Mouse (Mus musculus) embryonic facial prominence, embryonic 12.5 days (tissue): ENCODE results near the gene Snx9. TPM values are rescaled to one million over a fixed set of nuclear protein-coding genes. Genes with fewer than 3 reads are reported as not detected.

Source experiments
- ATAC-seq: fragments of 200-750 bp; cut with Nextera tagmentation; 2 replicates; pipeline ENCODE4 v1.8.0; 2017; ENCODE audit not compliant: insufficient number of reproducible peaks, insufficient read depth, low FRiP score, low TSS enrichment
- H3K27ac ChIP-seq: fragments of 300-500 bp; sonication (generic); 2 replicates; pipeline ENCODE4 v1.5.1; 2016; ENCODE audit warnings: mild to moderate bottlenecking
- H3K27me3 ChIP-seq: fragments of 300-500 bp; sonication (generic); 2 replicates; pipeline ENCODE4 v1.6.1; 2016; ENCODE audit warnings: mild to moderate bottlenecking, moderate library complexity
- H3K36me3 ChIP-seq: fragments of 300-500 bp; sonication (generic); 2 replicates; pipeline ENCODE4 v1.6.1; 2016; ENCODE audit warnings: mild to moderate bottlenecking
- H3K4me1 ChIP-seq: fragments of 300-500 bp; sonication (generic); 2 replicates; pipeline ENCODE4 v1.6.1; 2016
- H3K4me2 ChIP-seq: fragments of 300-500 bp; sonication (generic); replicated peaks from 2 replicates; pipeline ENCODE4 v1.6.1; 2016; ENCODE audit warnings: mild to moderate bottlenecking, moderate library complexity
- H3K4me3 ChIP-seq: fragments of 300-500 bp; sonication (generic); 2 replicates; pipeline ENCODE4 v1.5.1; 2016; ENCODE audit warnings: mild to moderate bottlenecking
- H3K9ac ChIP-seq: fragments of 300-500 bp; sonication (generic); 2 replicates; pipeline ENCODE4 v1.6.1; 2016; ENCODE audit warnings: mild to moderate bottlenecking, moderate library complexity
- H3K9me3 ChIP-seq: fragments of 300-500 bp; sonication (generic); 2 replicates; pipeline ENCODE4 v1.6.1; 2016; ENCODE audit warnings: mild to moderate bottlenecking, moderate library complexity
- WGBS: fragments of 180-500 bp; shearing (Covaris S2); methylation state at CpG from one replicate; pipeline ENCODE4 v1.1.7; 2016; 5-methylcytosine and 5-hydroxymethylcytosine counted together
- polyA plus RNA-seq: library from polyadenylated mRNA; unstranded; fragments of >200 nt; fragmentation: Nextera tagmentation; extraction: Ambion mirVana; gene quantifications from 2 replicates; pipeline ENCODE4 v1.2.1, GENCODE M21; 2016

Snx9 gene
- polyA plus RNA-seq, 1 experiment from 2014 or later, result 33.3 TPM

DNA sequence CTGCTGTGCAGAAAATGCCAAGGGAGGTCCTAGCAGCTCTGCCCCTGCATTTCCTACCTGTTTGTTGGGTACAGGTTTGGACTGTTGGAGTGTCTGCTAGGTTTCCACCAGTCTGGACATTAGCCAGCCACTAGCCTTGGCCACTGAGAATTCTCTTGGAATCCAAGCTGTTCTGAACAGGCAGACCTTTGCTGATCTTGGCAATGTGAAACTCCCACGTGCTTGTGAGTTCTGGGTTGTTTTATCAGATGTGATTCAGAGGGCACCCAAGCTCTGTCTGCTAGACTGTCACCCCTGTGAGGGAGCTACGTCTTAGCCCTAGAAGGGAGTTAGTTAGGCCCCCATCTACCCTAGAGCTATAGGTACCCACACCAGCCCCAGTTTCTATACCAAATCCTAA, 96.3 kb downstream of the Snx9 start:
- WGBS, result 73% methylated on average over 2 of the region's 2 CpGs
- no peaks in the 10 kb centered on the region for H3K9me3 ChIP-seq
- no peak overlapping the region for H3K9ac ChIP-seq
- no peak overlapping the region for H3K4me3 ChIP-seq
- no peak overlapping the region for H3K27ac ChIP-seq
- peaks cover 20% of the 10 kb centered on the region for H3K27me3 ChIP-seq
- no peak for ATAC-seq
- no peaks in the 10 kb centered on the region for H3K36me3 ChIP-seq
- no peak overlapping the region for H3K4me2 ChIP-seq
- H3K4me1 ChIP-seq, result peaks cover 28% of the 10 kb centered on the region

DNA sequence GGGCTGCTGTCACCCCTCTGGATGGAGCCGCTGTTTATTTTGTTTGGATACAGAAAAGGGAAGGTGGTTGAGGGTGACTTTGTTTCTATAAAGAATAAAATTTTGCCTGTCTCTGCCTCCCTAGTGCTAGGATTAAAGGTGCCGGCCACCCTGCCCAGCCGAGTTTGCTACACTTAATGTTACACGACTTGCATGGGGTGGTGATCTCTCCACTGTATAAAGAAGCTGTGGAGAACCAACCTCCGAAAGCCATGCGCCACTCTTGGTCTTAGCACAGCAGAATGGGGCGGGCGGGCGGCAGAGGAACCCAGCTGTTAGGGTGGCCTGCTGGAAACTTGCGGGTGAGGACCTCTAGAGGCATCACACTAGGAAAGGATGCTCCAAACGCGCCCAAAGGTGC, 98.7 kb downstream of the Snx9 start:
- Histone ChIP-seq H3K9ac (no peak overlapping the region), H3K27me3 (peaks cover 22% of the 10 kb centered on the region), H3K9me3 (no peaks in the 10 kb centered on the region), H3K4me2 (no peak overlapping the region), H3K4me3 (no peak overlapping the region), H3K36me3 (no peaks in the 10 kb centered on the region), H3K4me1 (peaks cover 22% of the 10 kb centered on the region; the same call in 1 of the 2 replicates), H3K27ac (no peak overlapping the region)
- 58% methylated on average over 12 of the region's 12 CpGs for WGBS
- no peak for ATAC-seq

DNA sequence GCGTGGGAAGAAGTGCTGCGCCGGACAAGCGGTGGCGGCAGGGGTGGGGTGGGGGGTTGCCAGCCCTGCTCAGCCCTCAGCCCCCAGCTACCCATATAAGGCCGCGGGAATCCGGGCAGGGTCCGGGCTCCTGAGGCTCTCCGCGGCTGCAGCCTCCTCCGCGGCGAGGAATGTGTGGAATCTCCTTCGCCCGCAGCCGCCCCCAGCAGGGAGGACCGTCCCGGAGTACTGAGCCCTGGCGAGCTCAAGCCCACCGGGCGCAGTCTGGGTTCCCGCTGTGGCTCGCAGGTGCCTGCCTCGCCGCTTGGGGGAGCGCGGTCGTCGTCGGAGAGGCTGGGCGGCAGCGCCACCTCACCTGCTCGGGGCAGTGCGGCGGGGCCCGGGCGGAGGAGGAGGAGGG, 99.7 kb downstream of the Snx9 start:
- Histone ChIP-seq H3K36me3 (no peaks in the 10 kb centered on the region), H3K9ac (peak overlapping the region; percentile 40; the same call in 1 of the 2 replicates), H3K27ac (no peak overlapping the region), H3K27me3 (peaks cover 22% of the 10 kb centered on the region), H3K4me1 (0 out of 2 replicates have a peak, but pooled peaks cover 16% of the 10 kb centered on the region), H3K4me2 (peak overlapping the region; percentile 70), H3K4me3 (peak overlapping the region; percentile 63), H3K9me3 (no peaks in the 10 kb centered on the region)
- peak; percentile 86 for ATAC-seq
- under 1% methylated on average over 35 of the region's 38 CpGs for WGBS

DNA sequence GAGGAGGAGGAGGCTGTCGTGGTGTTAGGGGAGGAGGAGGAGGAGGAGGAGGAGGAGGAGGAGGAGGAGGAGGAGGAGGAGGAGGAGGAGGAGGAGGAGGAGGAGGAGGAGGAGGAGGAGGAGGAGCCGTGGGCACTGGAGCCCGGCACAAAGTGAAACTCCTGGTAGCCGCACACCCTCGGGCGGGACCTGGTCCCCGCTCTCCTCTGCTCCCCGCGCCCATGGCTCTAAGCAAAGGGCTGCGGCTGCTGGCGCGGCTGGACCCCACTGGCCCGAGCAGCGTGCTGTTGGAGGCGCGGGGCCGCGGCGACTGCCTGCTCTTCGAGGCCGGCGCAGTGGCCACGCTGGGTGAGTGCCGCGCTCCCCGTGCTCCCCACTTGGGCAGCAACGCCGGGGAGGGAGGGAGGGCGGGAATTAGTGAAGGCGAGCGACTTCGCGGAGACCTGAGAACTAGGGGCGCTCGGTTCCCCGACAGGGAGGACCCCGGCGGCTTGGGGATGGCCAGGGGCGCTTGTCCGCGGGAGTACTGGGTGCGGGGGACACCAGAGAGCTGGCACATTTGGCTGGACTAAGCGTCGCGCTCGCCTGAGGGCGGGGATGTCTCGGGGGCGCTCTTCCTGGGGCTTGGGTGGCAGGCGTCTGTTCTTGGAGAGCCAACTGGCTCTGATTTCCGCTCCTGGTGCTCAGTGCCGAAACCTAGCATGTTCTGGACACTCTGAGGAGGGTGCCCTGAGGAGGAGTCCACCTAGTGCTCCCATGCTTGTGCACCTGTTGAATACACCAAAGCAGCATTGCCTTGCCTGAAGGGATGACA, 100.3 kb downstream of the Snx9 start, which contains the start of gene Synj2:
Gene Synj2 (plus strand): TSS at position 51 of the 814 bp plus-strand sequence.
- Histone ChIP-seq H3K9me3 (no peaks in the 10 kb centered on the region), H3K27ac (no peak within 1 kb of the TSS), H3K9ac (peak within 1 kb of the TSS; percentile 68), H3K27me3 (peaks cover 22% of the 10 kb centered on the region), H3K4me2 (peak within 1 kb of the TSS; percentile 70), H3K4me1 (0 out of 2 replicates have a peak, but pooled peaks cover 16% of the 10 kb centered on the region), H3K4me3 (peak within 1 kb of the TSS; percentile 63), H3K36me3 (no peaks in the 10 kb centered on the region)
- 0 out of 2 replicates have a peak, but pooled peaks have one; percentile 67 for ATAC-seq
- 1% methylated on average over 39 of the region's 52 CpGs for WGBS

DNA sequence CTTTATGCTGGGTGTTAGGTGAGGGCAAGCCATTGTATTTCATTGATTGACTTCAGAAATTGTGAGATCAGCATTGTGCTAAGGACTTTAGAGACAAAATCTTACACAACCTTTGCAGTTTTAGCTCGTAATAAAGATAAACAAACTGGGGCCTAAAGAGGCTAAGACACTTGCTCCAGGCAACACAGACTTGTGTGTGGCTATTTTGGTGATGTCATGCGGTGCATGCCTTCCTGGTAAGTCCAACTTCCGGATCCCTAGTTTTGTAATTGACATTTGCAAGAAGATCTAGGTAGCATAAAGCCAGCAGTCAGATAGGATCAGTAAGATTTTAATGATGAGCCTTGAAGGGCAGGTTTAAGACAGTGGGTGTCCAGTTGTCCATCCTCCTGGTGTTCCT, 101.0 kb downstream of the Snx9 start:
- no peak overlapping the region for H3K27ac ChIP-seq
- H3K4me1 ChIP-seq, result 0 out of 2 replicates have a peak, but pooled peaks cover 16% of the 10 kb centered on the region
- H3K36me3 ChIP-seq, result no peaks in the 10 kb centered on the region
- no peak overlapping the region; the same call in 1 of the 2 replicates for H3K4me3 ChIP-seq
- WGBS, result 68% methylated on average over 3 of the region's 3 CpGs
- no peaks in the 10 kb centered on the region for H3K9me3 ChIP-seq
- no peak overlapping the region for H3K9ac ChIP-seq
- ATAC-seq, result no peak
- peak overlapping the region; percentile 70; the same call in 1 of the 2 replicates for H3K4me2 ChIP-seq
- peaks cover 22% of the 10 kb centered on the region for H3K27me3 ChIP-seq

DNA sequence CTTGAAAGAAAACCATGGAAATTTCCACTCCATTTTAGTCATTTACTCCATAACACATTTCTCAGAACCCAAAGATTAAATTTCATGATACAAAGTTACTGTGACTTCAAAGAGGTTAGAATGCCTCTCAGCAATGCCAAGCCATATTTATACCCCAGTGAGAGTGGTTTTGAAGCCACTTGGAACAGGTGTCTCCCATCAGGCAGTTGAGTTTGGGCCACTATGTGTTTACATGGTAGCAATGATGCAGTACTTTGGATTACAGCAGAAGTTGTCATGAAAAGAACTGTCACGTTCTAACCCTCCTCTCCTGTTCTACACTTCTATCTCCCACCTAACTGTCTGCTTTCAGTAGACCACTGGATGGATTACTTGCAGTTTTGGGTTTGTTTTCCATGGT, 101.9 kb downstream of the Snx9 start:
- WGBS, result 58% methylated on average over 1 of the region's 1 CpGs
- no peak overlapping the region for H3K9ac ChIP-seq
- no peaks in the 10 kb centered on the region for H3K36me3 ChIP-seq
- H3K4me3 ChIP-seq, result no peak overlapping the region
- H3K9me3 ChIP-seq, result no peaks in the 10 kb centered on the region
- H3K4me1 ChIP-seq, result 0 out of 2 replicates have a peak, but pooled peaks cover 16% of the 10 kb centered on the region
- peaks cover 22% of the 10 kb centered on the region for H3K27me3 ChIP-seq
- no peak overlapping the region for H3K4me2 ChIP-seq
- no peak for ATAC-seq
- no peak overlapping the region for H3K27ac ChIP-seq

DNA sequence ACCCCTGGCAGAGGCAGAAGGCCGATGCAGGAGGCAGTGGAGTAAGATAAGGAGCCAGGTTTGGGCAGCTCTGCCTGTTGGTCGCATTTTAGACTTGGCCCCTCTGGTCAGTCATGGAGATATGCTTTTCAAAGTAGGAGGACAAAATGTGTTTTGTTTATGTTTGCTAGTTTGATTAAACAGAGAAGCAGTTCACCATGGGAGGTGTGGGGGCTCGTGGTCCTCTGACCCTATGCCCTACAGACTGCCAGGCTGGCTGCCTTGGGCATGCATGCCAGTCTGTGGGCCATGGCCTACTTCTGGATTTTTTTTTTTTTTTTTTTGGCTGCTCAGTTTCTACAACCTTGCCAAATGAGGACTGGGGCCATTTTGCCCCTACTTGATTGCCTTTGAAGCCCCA, 105.9 kb downstream of the Snx9 start:
- no peak for ATAC-seq
- 80% methylated on average over 3 of the region's 3 CpGs for WGBS
- H3K9ac ChIP-seq, result no peak overlapping the region

DNA sequence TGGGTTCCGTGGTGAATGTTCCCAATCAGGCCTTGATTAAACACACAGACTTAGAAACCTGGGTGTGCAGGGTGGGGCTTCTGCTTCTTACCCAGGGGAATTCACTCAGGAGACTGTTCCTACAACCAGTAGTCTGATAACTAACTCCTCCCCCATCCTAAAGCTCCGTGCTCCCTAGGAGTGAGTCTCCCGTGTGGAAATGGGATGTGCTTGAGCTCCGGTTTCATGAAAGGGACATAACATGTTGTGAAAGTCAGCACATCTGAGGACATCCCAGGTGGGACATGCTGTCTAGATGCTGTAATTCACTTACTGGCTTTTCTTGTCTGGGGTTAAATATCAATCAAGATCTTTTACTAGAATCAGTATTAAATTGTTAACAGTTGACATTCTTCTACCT, 111.3 kb downstream of the Snx9 start:
- Histone ChIP-seq H3K9me3 (no peaks in the 10 kb centered on the region), H3K36me3 (no peaks in the 10 kb centered on the region), H3K9ac (no peak overlapping the region), H3K4me3 (no peak overlapping the region), H3K4me2 (no peak overlapping the region), H3K27me3 (no peaks in the 10 kb centered on the region), H3K27ac (no peak overlapping the region), H3K4me1 (no peaks in the 10 kb centered on the region)
- ATAC-seq, result no peak
- WGBS, result 79% methylated on average over 4 of the region's 4 CpGs

More for the DNA sequence above, 105.9 kb downstream of the Snx9 start:
- Histone ChIP-seq H3K9me3 (no peaks in the 10 kb centered on the region), H3K4me1 (no peaks in the 10 kb centered on the region), H3K4me2 (no peak overlapping the region), H3K4me3 (no peak overlapping the region), H3K27me3 (peaks cover 5% of the 10 kb centered on the region; the same call in 1 of the 2 replicates), H3K36me3 (no peaks in the 10 kb centered on the region), H3K27ac (no peak overlapping the region)

DNA sequence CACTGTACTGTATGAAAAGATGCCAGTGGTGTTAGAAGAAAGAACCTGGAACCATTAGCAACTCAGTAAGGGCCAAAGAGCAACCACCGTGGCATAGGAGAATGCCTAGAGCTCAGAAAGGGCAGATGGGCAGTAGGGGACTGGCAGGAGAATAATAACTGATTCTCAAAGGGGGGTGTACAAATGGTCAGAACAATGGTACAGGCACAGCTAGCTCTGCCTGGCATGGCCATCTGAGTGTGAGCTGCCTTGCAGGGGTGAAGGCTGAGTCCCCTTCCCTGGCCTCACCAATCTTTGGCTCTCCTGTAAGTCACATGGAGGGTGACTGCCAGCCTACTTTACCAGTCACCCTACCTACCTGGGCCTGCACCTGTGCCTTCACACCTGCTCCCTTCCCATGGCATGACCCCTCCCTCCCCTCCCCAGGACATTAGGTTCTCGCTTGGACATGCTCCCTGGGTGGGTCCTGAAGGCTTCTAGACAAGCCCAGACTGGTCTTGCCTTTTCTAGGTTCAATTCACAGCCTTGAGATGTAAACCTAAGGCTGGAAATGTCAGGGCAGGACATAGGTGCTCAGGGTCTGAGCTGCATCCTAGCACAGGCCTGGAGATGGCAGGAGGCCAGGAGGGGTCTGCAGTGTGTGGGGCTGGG, 115.3 kb downstream of the Snx9 start:
- H3K27me3 ChIP-seq, result no peaks in the 10 kb centered on the region
- no peak overlapping the region for H3K4me3 ChIP-seq
- no peak overlapping the region for H3K27ac ChIP-seq
- no peak overlapping the region for H3K4me2 ChIP-seq
- no peaks in the 10 kb centered on the region for H3K36me3 ChIP-seq
- H3K4me1 ChIP-seq, result peaks cover 6% of the 10 kb centered on the region; the same call in 1 of the 2 replicates
- 86% methylated on average over 2 of the region's 2 CpGs for WGBS
- no peak overlapping the region for H3K9ac ChIP-seq
- H3K9me3 ChIP-seq, result no peaks in the 10 kb centered on the region
- ATAC-seq, result no peak

DNA sequence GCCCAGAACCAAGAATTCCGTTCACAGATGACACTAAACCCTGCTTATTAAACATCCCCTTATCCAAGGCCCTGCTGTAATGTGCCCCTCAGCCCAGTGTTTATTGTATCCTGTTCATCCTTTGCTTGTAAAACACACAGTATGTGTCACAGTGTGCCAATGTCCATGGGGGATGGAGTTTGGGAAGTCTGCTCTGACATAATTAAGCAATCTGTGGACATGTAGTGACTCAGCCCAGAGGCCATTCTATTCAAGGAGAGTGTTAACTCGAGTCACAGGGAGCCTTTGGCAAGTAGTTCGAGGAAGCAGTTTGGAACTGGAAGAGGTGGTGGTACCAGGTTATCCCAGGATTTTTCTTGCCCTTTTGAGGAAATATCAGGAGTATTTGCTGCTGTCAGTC, 116.0 kb downstream of the Snx9 start:
- peaks cover 6% of the 10 kb centered on the region; the same call in 1 of the 2 replicates for H3K4me1 ChIP-seq
- H3K4me3 ChIP-seq, result no peak overlapping the region
- no peaks in the 10 kb centered on the region for H3K9me3 ChIP-seq
- H3K9ac ChIP-seq, result no peak overlapping the region
- ATAC-seq, result no peak
- no peak overlapping the region for H3K27ac ChIP-seq
- H3K27me3 ChIP-seq, result no peaks in the 10 kb centered on the region
- no peak overlapping the region for H3K4me2 ChIP-seq
- H3K36me3 ChIP-seq, result no peaks in the 10 kb centered on the region
- WGBS, result 58% methylated on average over 3 of the region's 3 CpGs

DNA sequence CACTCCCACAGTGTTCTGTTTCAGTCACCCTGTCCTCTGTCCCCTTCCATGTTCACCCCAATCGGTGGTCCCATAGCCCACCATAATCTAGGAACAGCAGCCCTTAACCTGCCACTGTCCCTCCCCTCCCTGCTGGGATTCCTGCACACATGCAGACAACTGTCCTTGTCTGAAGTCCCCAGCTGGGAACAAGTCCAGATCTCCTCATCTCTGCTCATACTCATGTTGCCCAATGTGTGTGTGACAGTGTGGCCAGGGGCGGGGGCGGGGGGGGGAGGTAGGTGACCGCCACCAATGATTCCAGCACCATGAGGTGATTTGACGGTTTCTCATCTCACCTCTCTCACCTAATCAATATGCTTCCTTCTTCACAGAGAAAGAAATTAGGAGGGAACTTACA, 117.1 kb downstream of the Snx9 start:
- Histone ChIP-seq H3K4me3 (no peak overlapping the region), H3K36me3 (no peaks in the 10 kb centered on the region), H3K4me1 (peaks cover 6% of the 10 kb centered on the region; the same call in 1 of the 2 replicates), H3K4me2 (no peak overlapping the region), H3K9me3 (no peaks in the 10 kb centered on the region), H3K27ac (no peak overlapping the region), H3K9ac (no peak overlapping the region), H3K27me3 (no peaks in the 10 kb centered on the region)
- ATAC-seq, result no peak
- WGBS, result 94% methylated on average over 5 of the region's 5 CpGs

DNA sequence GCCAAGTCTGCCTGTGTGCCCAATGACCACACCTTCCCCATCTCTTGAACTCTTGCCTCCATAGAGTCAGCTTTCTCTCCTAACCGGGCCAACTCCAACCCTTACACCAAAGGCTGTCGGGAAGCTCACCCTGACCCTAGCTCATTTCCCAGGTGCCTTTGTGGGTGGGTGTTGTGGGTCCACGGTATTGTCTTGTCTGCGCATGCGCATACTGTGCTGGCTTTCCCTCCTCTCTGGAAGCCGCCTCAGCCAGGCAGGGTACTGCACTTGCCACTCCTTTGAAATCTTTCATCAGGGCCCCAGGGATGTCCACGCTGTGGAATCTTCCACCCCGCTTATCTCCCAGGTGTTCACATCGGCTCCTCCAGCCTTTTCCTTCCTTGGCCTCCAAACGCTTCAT, 117.5 kb downstream of the Snx9 start:
- Histone ChIP-seq H3K4me1 (peaks cover 6% of the 10 kb centered on the region; the same call in 1 of the 2 replicates), H3K27ac (no peak overlapping the region), H3K36me3 (no peaks in the 10 kb centered on the region), H3K4me3 (no peak overlapping the region), H3K27me3 (no peaks in the 10 kb centered on the region), H3K9me3 (no peaks in the 10 kb centered on the region), H3K4me2 (no peak overlapping the region), H3K9ac (no peak overlapping the region)
- ATAC-seq, result no peak
- 78% methylated on average over 10 of the region's 10 CpGs for WGBS
